Mouse (Mus musculus) splenic B cell, adult 2 months (primary cell): ENCODE results near the gene Nfe2l2.
"Not testable (repeated sequence)": the region's sequence is repeated elsewhere in the genome, so short reads cannot be mapped to it uniquely, and the experiment has no call there.

Experiments used
- DNase-seq: peaks from one replicate; pipeline ENCODE4 v3.0.0-alpha.2; 2011; ENCODE audit warnings: low read depth, low spot score
- H3K27me3 ChIP-seq: 2 replicates; pipeline ENCODE4 v1.6.1; 2012; ENCODE audit warnings: mild to moderate bottlenecking, low read length, moderate library complexity, mixed read lengths; ENCODE audit not compliant: control insufficient read depth, poor library complexity, insufficient read depth, severe bottlenecking
- H3K36me3 ChIP-seq: 2 replicates; pipeline ENCODE4 v1.6.1; 2012; ENCODE audit warnings: mild to moderate bottlenecking, low read length, moderate library complexity, mixed read lengths; ENCODE audit not compliant: control insufficient read depth, poor library complexity, insufficient read depth, severe bottlenecking

Nfe2l2 gene

DNA sequence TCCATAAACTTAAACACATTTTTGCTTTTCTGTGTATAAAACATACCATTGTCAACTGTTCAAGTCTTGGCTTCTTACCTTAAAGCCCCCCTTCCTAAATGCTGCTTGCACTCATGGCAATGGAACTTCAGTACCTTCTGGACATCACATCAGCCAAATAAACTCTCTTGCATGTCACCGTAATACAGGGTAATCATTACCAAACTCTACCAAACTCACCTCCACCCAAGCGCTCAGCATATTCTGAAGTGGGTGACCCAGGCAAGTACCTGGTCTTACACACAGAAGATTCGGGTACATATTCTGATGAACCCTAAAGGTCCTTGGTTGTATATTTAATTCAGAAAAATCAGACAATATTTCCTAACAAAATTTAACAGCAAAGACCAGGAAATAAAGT, 3.9 kb downstream of the Nfe2l2 start:
- no peaks in the 10 kb centered on the region for H3K27me3 ChIP-seq
- H3K36me3 ChIP-seq: no peaks in the 10 kb centered on the region; the same call in 1 of the 2 replicates
- no peak for DNase-seq

DNA sequence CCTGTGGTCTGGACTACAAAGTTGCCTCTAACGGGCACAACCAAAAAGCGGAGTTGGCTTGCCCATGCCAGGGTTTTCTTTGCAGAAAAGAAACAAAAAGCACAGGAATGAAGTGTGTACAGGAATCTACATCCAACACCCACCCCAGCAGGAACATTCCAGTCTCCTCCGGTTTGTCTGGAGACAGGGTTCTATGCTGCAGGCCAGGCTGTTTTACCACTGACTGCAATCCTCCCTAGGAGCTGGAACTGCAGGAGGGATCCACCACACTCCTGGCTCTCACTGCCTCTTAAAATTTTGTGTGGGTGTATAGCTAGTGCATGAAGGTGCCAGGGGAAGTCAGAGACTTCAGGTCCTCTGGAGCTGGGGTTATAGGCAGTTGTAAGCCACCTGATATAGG, 5.6 kb downstream of the Nfe2l2 start:
- no peak for DNase-seq
- Histone ChIP-seq H3K36me3 (no peaks in the 10 kb centered on the region; the same call in 1 of the 2 replicates), H3K27me3 (no peaks in the 10 kb centered on the region)

GRCm38 (mm10) chr2:75698007-75698406, 6.4 kb downstream of the Nfe2l2 start:
- DNase-seq: peak; percentile 27
- no peaks in the 10 kb centered on the region for H3K27me3 ChIP-seq
- H3K36me3 ChIP-seq: no peaks in the 10 kb centered on the region; the same call in 1 of the 2 replicates

DNA sequence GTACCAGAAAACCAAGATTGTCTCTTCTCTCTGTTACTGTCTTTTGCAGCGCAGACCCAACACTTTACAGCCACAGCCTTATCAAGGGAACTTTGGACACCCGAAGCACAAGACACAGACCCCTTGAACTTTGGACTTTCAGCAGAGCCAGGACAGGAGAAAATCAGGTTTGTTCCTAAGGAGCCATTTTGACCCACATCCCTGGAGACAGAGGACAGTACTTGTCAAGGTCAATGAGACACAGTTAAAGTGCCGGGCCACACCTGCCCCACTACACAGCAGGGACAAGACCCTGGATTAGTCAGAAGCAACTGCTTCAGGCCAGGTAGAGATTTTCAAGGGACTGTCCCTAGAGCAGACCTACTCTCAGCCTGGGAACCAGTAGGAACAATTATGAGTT, 7.2 kb downstream of the Nfe2l2 start:
- Histone ChIP-seq H3K36me3 (no peaks in the 10 kb centered on the region; the same call in 1 of the 2 replicates), H3K27me3 (no peaks in the 10 kb centered on the region)
- no peak for DNase-seq

DNA sequence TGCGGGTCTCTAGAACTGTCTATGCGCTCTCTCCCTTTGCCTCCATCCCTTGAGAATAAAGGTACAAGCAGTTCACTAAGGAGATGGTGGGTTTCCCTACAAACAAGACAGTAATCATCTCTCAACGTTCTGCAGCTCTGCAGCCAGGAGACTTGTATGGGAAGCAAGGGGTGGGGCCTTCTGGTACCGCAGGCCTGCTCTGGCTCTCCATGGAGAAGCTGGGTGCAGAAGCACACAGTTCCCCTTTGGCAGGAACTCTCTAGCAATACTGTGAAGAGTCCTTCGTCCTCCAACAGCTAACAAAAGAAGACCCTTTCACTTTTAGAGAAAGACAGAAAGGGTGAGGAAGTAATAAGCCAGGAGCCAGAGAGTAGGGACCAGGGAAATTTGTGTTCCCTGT, 8.1 kb downstream of the Nfe2l2 start:
- DNase-seq: no peak

GRCm38 (mm10) chr2:75695676-75696350, 8.6 kb downstream of the Nfe2l2 start:
- no peaks in the 10 kb centered on the region; the same call in 1 of the 2 replicates for H3K36me3 ChIP-seq
- DNase-seq: no peak
- no peaks in the 10 kb centered on the region for H3K27me3 ChIP-seq

More for the DNA sequence above, 8.1 kb downstream of the Nfe2l2 start:
- H3K36me3 ChIP-seq: no peaks in the 10 kb centered on the region; the same call in 1 of the 2 replicates
- H3K27me3 ChIP-seq: no peaks in the 10 kb centered on the region

DNA sequence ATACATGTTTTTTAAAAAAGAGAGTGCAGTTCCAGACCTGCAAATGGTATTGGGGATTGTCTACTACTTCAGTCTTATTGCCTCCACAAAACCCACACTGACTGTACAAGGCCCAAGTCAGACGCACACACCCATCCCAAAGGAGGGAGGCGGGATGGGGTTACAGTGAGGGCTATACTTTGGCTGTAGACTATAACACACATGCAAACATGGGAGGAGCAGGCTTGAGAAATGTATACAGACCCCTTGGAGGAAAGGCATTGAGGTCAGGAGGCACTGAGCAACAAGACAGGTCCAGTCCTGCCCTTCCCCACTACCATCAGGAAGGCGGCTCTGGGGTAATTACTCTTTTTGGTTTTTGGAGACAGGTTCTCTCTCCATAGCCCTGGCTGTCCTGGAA, 9.5 kb downstream of the Nfe2l2 start:
- H3K27me3 ChIP-seq, DNase-seq, H3K36me3 ChIP-seq: not testable (repeated sequence)

DNA sequence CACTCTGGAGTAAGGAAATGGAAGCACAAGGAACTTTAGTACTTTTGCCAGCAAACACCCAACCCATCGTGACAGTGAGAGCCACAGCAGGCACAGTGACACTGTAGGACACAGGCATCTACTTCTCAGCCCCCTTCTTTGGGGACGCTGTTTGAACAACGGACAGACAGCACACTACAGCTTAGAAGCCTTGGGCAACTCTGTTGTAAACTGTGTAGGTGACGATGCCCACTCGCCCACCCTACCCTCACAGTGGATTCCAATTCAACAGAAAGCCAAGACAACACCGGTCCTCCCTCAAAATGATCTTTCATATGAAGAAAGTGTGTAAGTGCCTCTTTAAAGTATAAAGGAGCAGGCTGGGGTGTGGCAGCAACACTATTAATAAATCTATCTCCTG, 12.1 kb downstream of the Nfe2l2 start:
- no peak for DNase-seq
- Histone ChIP-seq H3K36me3 (no peaks in the 10 kb centered on the region), H3K27me3 (no peaks in the 10 kb centered on the region)

DNA sequence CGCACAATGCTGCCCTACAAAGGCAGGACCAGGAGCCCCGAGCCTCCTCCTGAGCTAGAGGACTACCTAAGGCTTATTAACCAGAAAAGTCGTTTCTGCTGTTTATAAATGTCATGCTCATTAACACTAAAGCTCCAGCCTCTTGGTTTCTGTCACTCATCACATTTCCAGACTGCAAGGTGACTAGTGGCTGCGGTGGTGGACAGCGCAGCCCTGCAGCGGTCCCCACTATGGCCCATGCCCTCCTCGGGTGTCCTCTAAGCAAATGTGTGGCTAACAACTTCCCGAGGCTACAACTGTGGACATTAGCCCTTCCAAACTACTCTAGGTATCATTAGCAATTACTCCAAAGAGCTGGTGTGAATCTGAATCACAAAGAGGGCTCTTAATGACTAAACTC, 13.1 kb downstream of the Nfe2l2 start:
- no peaks in the 10 kb centered on the region for H3K27me3 ChIP-seq
- no peaks in the 10 kb centered on the region for H3K36me3 ChIP-seq
- no peak for DNase-seq

GRCm38 (mm10) chr2:75690656-75691055, 13.8 kb downstream of the Nfe2l2 start:
- Histone ChIP-seq H3K36me3 (no peaks in the 10 kb centered on the region), H3K27me3 (no peaks in the 10 kb centered on the region)
- no peak for DNase-seq

DNA sequence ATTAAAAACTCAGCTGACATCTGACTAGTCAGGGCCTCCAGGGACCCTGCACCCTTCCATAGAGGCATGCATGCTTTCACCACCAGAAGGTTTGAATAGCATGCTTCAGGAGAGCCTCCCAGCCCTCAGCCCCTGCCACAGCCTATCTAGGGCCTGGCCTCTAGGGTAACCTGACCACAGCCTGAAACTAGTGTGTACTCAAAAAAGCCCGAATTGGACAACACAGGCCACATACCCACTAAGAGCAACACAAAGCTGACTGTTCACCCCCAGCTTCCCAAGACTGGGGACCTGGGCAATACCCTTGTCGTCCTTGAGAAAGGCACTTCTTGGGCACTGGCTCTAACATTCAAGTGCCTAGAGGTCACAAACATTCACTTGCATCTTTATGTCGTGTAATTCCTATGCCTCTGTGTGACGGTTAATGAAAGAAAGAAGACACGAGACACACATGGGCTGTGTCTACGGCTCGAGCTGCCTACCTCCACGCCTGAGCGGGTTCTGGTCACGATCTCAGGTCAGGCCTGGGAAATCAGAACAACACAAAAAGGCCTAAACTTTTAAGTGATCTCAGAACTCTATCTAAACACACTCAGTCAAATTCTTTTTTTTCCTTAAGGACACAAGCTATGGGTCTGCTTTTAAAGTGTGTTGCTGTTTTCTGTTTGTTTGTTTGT, 14.8 kb downstream of the Nfe2l2 start:
- H3K27me3 ChIP-seq: no peaks in the 10 kb centered on the region
- no peaks in the 10 kb centered on the region for H3K36me3 ChIP-seq
- peak; percentile 72 for DNase-seq

GRCm38 (mm10) chr2:75688901-75689300, 15.5 kb downstream of the Nfe2l2 start:
- H3K27me3 ChIP-seq: no peaks in the 10 kb centered on the region
- no peak for DNase-seq
- no peaks in the 10 kb centered on the region for H3K36me3 ChIP-seq

- no peaks in the 10 kb centered on the region for H3K27me3 ChIP-seq
- no peak for DNase-seq
- H3K36me3 ChIP-seq: no peaks in the 10 kb centered on the region
These were observed 17.2 kb downstream of the Nfe2l2 start for GRCm38 (mm10) chr2:75687040-75687749.

GRCm38 (mm10) chr2:75685458-75685861, 19.0 kb downstream of the Nfe2l2 start:
- H3K27me3 ChIP-seq: no peaks in the 10 kb centered on the region
- DNase-seq: peak; percentile 42
- H3K36me3 ChIP-seq: no peaks in the 10 kb centered on the region

DNA sequence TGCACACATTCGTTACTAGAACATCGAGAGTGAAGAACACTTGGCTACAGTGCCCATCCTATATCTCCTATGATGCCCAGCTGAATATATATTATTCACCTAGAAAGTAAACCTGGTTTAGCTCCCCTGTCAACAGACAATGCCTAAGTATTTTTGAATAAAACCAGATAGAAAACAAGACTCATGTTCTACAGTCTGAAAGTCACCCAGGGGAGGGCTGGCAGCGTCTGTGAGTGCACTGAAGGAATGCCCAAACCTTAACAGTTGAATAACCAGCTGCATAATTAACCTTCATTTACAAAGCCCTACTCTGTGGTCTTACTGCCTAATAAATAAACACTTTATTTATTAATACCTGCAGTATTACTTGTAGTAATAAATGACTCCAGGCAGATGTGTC, 19.9 kb downstream of the Nfe2l2 start:
- H3K27me3 ChIP-seq: no peaks in the 10 kb centered on the region
- DNase-seq: no peak
- no peaks in the 10 kb centered on the region for H3K36me3 ChIP-seq
